Mouse (Mus musculus) embryonic facial prominence, embryonic 13.5 days (tissue): ENCODE results near the gene Irs3. TPM values are rescaled to one million over a fixed set of nuclear protein-coding genes. Genes with fewer than 3 reads are reported as not detected.

Experiments used
- ATAC-seq: fragments of 200-750 bp; cut with Nextera tagmentation; 2 replicates; pipeline ENCODE4 v1.8.0; 2017; ENCODE audit warnings: low read depth; ENCODE audit not compliant: insufficient number of reproducible peaks, insufficient read depth, low FRiP score, low TSS enrichment
- H3K27ac ChIP-seq: fragments of 300-500 bp; sonication (generic); 2 replicates; pipeline ENCODE4 v1.5.1; 2015; ENCODE audit warnings: moderate library complexity, mild to moderate bottlenecking, inconsistent platforms
- H3K27me3 ChIP-seq: fragments of 300-500 bp; sonication (generic); 2 replicates; pipeline ENCODE4 v1.6.1; 2015; ENCODE audit warnings: mild to moderate bottlenecking, inconsistent platforms
- H3K36me3 ChIP-seq: fragments of 300-500 bp; sonication (generic); 2 replicates; pipeline ENCODE4 v1.6.1; 2015; ENCODE audit warnings: mild to moderate bottlenecking, inconsistent platforms
- H3K4me1 ChIP-seq: fragments of 300-500 bp; sonication (generic); 2 replicates; pipeline ENCODE4 v1.6.1; 2015; ENCODE audit warnings: inconsistent platforms
- H3K4me2 ChIP-seq: fragments of 300-500 bp; sonication (generic); 2 replicates; pipeline ENCODE4 v1.6.1; 2015; ENCODE audit warnings: moderate library complexity, mild to moderate bottlenecking, inconsistent platforms
- H3K4me3 ChIP-seq: fragments of 300-500 bp; sonication (generic); 2 replicates; pipeline ENCODE4 v1.5.1; 2015; ENCODE audit warnings: mild to moderate bottlenecking, inconsistent platforms
- H3K9ac ChIP-seq: fragments of 300-500 bp; sonication (generic); 2 replicates; pipeline ENCODE4 v1.6.1; 2015; ENCODE audit warnings: mild to moderate bottlenecking, inconsistent platforms
- H3K9me3 ChIP-seq: fragments of 300-500 bp; sonication (generic); 2 replicates; pipeline ENCODE4 v1.6.1; 2016; ENCODE audit warnings: inconsistent platforms
- WGBS: fragments of 180-500 bp; shearing (Covaris S2); methylation state at CpG from one replicate; pipeline ENCODE4 v1.1.7; 2015; ENCODE audit warnings: mixed read lengths; 5-methylcytosine and 5-hydroxymethylcytosine counted together
- polyA plus RNA-seq: library from polyadenylated mRNA; unstranded; fragments of >200 nt; fragmentation: Nextera tagmentation; extraction: Ambion mirVana; gene quantifications from 2 replicates; pipeline ENCODE4 v1.2.1, GENCODE M21; 2015

Gene Irs3
- polyA plus RNA-seq, 1 experiment from 2014 or later = 0.32 TPM

DNA sequence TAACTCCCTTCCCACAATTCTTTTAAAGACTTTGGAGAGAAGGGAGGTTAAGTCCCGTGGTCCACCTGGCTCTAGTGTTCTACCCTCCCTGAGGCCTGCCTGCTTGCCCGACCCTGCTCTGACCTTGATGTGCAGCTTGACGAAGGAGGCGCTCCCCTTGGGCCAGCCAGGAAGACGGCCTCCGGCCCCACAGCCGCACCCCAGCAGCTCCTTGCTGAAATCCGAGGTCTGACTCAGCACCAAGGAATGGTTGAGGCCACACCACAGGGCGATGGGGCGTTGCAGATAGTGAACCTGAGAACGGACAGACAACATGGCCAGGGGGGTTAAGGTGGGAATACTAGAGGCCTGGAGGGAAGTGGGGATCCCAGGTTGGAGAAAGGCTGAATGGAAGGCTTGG, 32.0 kb downstream of the Irs3 start, which contains the start of gene Pcolce:
Gene Pcolce (minus strand): TSS at position 235 of the 400 bp plus-strand sequence.
- H3K36me3 ChIP-seq = no peaks in the 10 kb centered on the region
- no peaks in the 10 kb centered on the region for H3K27me3 ChIP-seq
- WGBS = 42% methylated on average over 11 of the region's 11 CpGs
- H3K4me3 ChIP-seq = no peak within 1 kb of the TSS
- H3K4me1 ChIP-seq = peaks cover 53% of the 10 kb centered on the region
- H3K9me3 ChIP-seq = no peaks in the 10 kb centered on the region
- no peak within 1 kb of the TSS for H3K4me2 ChIP-seq
- H3K27ac ChIP-seq = peak within 1 kb of the TSS; percentile 99; the same call in 1 of the 2 replicates
- ATAC-seq = no peak
- peak within 1 kb of the TSS; percentile 21 for H3K9ac ChIP-seq

- Histone ChIP-seq H3K4me1 (peaks cover 57% of the 10 kb centered on the region), H3K4me2 (no peak overlapping the region), H3K9me3 (no peaks in the 10 kb centered on the region), H3K4me3 (no peak overlapping the region), H3K36me3 (no peaks in the 10 kb centered on the region), H3K27ac (peak overlapping the region; percentile 99; the same call in 1 of the 2 replicates), H3K9ac (peak overlapping the region; percentile 21; the same call in 1 of the 2 replicates), H3K27me3 (no peaks in the 10 kb centered on the region)
- WGBS = 64% methylated on average over 5 of the region's 5 CpGs
- ATAC-seq = no peak
These were observed 32.4 kb downstream of the Irs3 start for GRCm38 (mm10) chr5:137613076-137613475.

GRCm38 (mm10) chr5:137611245-137611602, 34.3 kb downstream of the Irs3 start:
- Histone ChIP-seq H3K9me3 (no peaks in the 10 kb centered on the region), H3K27ac (peak overlapping the region; percentile 99), H3K4me2 (peak overlapping the region; percentile 72), H3K36me3 (peaks cover 18% of the 10 kb centered on the region), H3K4me3 (peak overlapping the region; percentile 43), H3K4me1 (peaks cover 64% of the 10 kb centered on the region), H3K9ac (peak overlapping the region; percentile 68), H3K27me3 (no peaks in the 10 kb centered on the region)
- WGBS = 0% methylated on average over 6 of the region's 6 CpGs
- ATAC-seq = peak; percentile 53

GRCm38 (mm10) chr5:137610548-137611244, 34.8 kb downstream of the Irs3 start:
- peak overlapping the region; percentile 99 for H3K27ac ChIP-seq
- H3K4me3 ChIP-seq = peak overlapping the region; percentile 43
- H3K9me3 ChIP-seq = no peaks in the 10 kb centered on the region
- peaks cover 24% of the 10 kb centered on the region for H3K36me3 ChIP-seq
- WGBS = 3% methylated on average over 12 of the region's 12 CpGs
- H3K4me2 ChIP-seq = peak overlapping the region; percentile 72
- no peaks in the 10 kb centered on the region for H3K27me3 ChIP-seq
- peak; percentile 56; the same call in 1 of the 2 replicates for ATAC-seq
- H3K4me1 ChIP-seq = peaks cover 64% of the 10 kb centered on the region
- H3K9ac ChIP-seq = peak overlapping the region; percentile 68

- H3K9ac ChIP-seq = peak overlapping the region; percentile 68
- no peaks in the 10 kb centered on the region for H3K27me3 ChIP-seq
- peaks cover 64% of the 10 kb centered on the region for H3K4me1 ChIP-seq
- no peaks in the 10 kb centered on the region for H3K9me3 ChIP-seq
- peak overlapping the region; percentile 72 for H3K4me2 ChIP-seq
- H3K27ac ChIP-seq = peak overlapping the region; percentile 99
- H3K36me3 ChIP-seq = peaks cover 30% of the 10 kb centered on the region
- no peak for ATAC-seq
- H3K4me3 ChIP-seq = peak overlapping the region; percentile 43
- 39% methylated on average over 4 of the region's 4 CpGs for WGBS
These were observed 35.5 kb downstream of the Irs3 start for GRCm38 (mm10) chr5:137610056-137610455.

- WGBS = 45% methylated on average over 3 of the region's 3 CpGs
- peaks cover 64% of the 10 kb centered on the region for H3K4me1 ChIP-seq
- ATAC-seq = no peak
- H3K9me3 ChIP-seq = no peaks in the 10 kb centered on the region
- peak overlapping the region; percentile 70; the same call in 1 of the 2 replicates for H3K9ac ChIP-seq
- peak overlapping the region; percentile 43 for H3K4me3 ChIP-seq
- H3K27me3 ChIP-seq = no peaks in the 10 kb centered on the region
- H3K36me3 ChIP-seq = peaks cover 34% of the 10 kb centered on the region
- peak overlapping the region; percentile 99 for H3K27ac ChIP-seq
- H3K4me2 ChIP-seq = peak overlapping the region; percentile 72
These were observed 36.2 kb downstream of the Irs3 start for GRCm38 (mm10) chr5:137609292-137609691.

DNA sequence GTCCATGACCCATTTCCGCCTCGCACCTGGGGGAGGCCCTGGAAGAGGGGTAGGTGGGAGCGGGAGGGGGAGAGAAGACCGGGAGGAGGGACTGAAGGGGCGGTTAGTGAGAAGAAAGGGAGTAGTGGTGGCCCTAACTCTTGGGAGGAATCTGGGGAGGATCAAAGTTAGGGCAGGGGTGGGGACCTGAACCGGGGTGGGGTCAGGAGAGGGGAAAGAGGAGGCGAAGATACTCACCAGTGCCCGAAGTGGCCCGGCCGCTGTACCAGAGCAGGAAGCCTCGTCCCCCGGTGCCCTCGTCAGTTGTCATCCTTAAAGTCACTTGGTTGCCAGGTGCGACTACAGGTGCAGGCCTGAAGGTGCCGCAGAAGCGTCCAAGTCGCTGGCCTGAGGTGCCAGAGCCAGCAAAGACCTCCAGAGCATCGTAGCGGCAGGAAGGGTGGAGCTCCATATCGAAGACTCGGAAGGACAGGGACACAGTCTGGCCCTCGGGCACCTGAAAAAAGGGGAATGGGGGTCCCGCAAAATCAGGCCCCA, 36.8 kb downstream of the Irs3 start:
- Histone ChIP-seq H3K4me1 (peaks cover 68% of the 10 kb centered on the region), H3K27ac (peak overlapping the region; percentile 99), H3K4me2 (peak overlapping the region; percentile 72), H3K36me3 (peaks cover 40% of the 10 kb centered on the region), H3K9me3 (no peaks in the 10 kb centered on the region), H3K9ac (peak overlapping the region; percentile 70), H3K27me3 (no peaks in the 10 kb centered on the region), H3K4me3 (peak overlapping the region; percentile 43)
- ATAC-seq = no peak
- WGBS = 14% methylated on average over 23 of the region's 23 CpGs

DNA sequence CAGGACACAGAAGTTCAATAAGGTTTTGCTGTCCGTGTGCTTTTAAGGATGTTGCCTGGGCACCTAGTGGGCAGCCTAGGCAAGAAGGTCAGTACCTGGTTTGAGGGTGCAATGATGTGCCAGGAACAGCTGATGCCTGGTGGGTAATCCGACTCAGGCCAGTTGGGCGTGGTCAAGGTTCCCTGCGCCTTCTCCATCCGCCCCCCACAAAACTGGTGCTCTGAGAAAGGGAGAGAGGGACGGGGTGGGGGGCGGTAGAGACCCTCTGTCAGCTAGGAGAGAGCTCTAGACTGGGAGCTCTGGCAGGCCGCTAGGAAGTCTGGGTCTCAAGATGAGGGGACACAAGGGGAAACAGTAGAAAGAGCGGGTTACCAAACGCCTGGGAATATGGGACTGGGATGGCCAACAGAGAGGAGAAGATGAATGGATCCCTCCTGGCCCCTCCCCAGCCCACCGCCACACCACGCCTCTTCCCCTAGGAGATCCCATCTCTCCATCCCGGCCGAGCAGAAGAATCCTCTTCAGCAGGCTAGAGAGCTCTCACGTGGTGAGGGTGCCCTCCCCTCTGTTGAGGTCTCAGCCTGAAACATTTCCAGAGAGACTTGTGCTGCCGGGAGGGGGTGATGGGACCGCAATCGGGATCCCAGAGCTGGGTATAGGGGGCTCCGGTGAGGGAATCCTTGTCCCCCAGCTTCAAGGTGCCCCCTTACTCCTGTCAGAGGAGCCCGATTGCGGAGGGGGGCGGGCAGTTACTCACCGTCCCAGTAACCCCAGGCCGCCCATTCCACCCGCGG, 37.5 kb downstream of the Irs3 start:
- Histone ChIP-seq H3K9ac (peak overlapping the region; percentile 70), H3K36me3 (peaks cover 40% of the 10 kb centered on the region), H3K4me3 (peak overlapping the region; percentile 43), H3K27ac (peak overlapping the region; percentile 13; the same call in 1 of the 2 replicates), H3K27me3 (no peaks in the 10 kb centered on the region), H3K4me1 (peaks cover 66% of the 10 kb centered on the region), H3K4me2 (peak overlapping the region; percentile 72), H3K9me3 (no peaks in the 10 kb centered on the region)
- WGBS = 17% methylated on average over 26 of the region's 26 CpGs
- ATAC-seq = no peak

DNA sequence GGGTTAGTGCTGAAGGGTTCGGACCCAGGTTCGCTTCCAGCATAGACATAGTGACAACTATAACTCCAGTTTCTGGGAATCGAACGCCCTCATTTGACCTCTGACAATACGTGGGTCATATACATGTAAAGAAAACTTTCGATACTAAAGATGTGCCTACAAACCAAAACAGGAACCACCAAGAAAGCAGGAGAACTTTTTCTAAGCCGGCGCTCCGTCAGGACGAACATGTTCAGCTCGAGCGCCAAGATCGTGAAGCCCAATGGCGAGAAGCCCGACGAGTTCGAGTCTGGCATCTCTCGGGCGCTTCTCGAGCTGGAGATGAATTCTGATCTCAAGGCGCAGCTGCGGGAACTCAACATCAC, 44.2 kb downstream of the Irs3 start:
- no peaks in the 10 kb centered on the region for H3K9me3 ChIP-seq
- under 1% methylated on average over 22 of the region's 22 CpGs for WGBS
- H3K9ac ChIP-seq = peak overlapping the region; percentile 69
- peak overlapping the region; percentile 86; the same call in 1 of the 2 replicates for H3K27ac ChIP-seq
- no peaks in the 10 kb centered on the region for H3K27me3 ChIP-seq
- peaks cover 33% of the 10 kb centered on the region for H3K4me1 ChIP-seq
- H3K4me2 ChIP-seq = peak overlapping the region; percentile 97
- peaks cover 40% of the 10 kb centered on the region for H3K36me3 ChIP-seq
- peak overlapping the region; percentile 75 for H3K4me3 ChIP-seq
- ATAC-seq = no peak

GRCm38 (mm10) chr5:137600619-137601364, 44.7 kb downstream of the Irs3 start, which contains the start of gene Mospd3:
Gene Mospd3, minus strand, starts transcription at chr5:137601058.
- H3K27me3 ChIP-seq = no peaks in the 10 kb centered on the region
- under 1% methylated on average over 41 of the region's 41 CpGs for WGBS

GRCm38 (mm10) chr5:137600281-137600618, 45.3 kb downstream of the Irs3 start:
- Histone ChIP-seq H3K27me3 (no peaks in the 10 kb centered on the region), H3K9ac (peak overlapping the region; percentile 88), H3K9me3 (no peaks in the 10 kb centered on the region), H3K4me1 (peaks cover 33% of the 10 kb centered on the region), H3K4me2 (peak overlapping the region; percentile 97), H3K36me3 (peaks cover 29% of the 10 kb centered on the region), H3K4me3 (peak overlapping the region; percentile 75), H3K27ac (peak overlapping the region; percentile 86; the same call in 1 of the 2 replicates)
- ATAC-seq = no peak; the same call in 1 of the 2 replicates
- WGBS = 4% methylated on average over 19 of the region's 19 CpGs

More at GRCm38 (mm10) chr5:137600619-137601364, 44.7 kb downstream of the Irs3 start, which contains the start of gene Mospd3:
- H3K9ac ChIP-seq = peak within 1 kb of the TSS; percentile 88
- H3K4me3 ChIP-seq = peak within 1 kb of the TSS; percentile 75
- no peaks in the 10 kb centered on the region for H3K9me3 ChIP-seq
- H3K4me2 ChIP-seq = peak within 1 kb of the TSS; percentile 97
- ATAC-seq = peak; percentile 87
- H3K27ac ChIP-seq = peak within 1 kb of the TSS; percentile 86
- H3K4me1 ChIP-seq = peaks cover 33% of the 10 kb centered on the region
- H3K36me3 ChIP-seq = peaks cover 35% of the 10 kb centered on the region
